Mouse (Mus musculus) forebrain, embryonic 15.5 days (tissue): ENCODE data around the gene Exoc6. TPM values are rescaled to one million over a fixed set of nuclear protein-coding genes. Genes with fewer than 3 reads are reported as not detected.

ENCODE experiments used
- ATAC-seq: fragments of 200-750 bp; cut with Nextera tagmentation; replicated peaks from 2 replicates; pipeline ENCODE4 v1.8.0; 2017; ENCODE audit warnings: mild to moderate bottlenecking, moderate TSS enrichment, moderate library complexity
- H3K27ac ChIP-seq: fragments of 300-500 bp; sonication (generic); replicated peaks from 2 replicates; pipeline ENCODE4 v1.5.1; 2015; ENCODE audit warnings: mild to moderate bottlenecking, inconsistent platforms
- H3K27me3 ChIP-seq: fragments of 300-500 bp; sonication (generic); 2 replicates; pipeline ENCODE4 v1.6.1; 2015; ENCODE audit warnings: inconsistent platforms
- H3K36me3 ChIP-seq: fragments of 300-500 bp; sonication (generic); 2 replicates; pipeline ENCODE4 v1.6.1; 2015; ENCODE audit warnings: mild to moderate bottlenecking, inconsistent platforms
- H3K4me1 ChIP-seq: fragments of 300-500 bp; sonication (generic); 2 replicates; pipeline ENCODE4 v1.6.1; 2015; ENCODE audit warnings: inconsistent platforms
- H3K4me2 ChIP-seq: fragments of 300-500 bp; sonication (generic); replicated peaks from 2 replicates; pipeline ENCODE4 v1.6.1; 2015; ENCODE audit warnings: mild to moderate bottlenecking, inconsistent platforms
- H3K4me3 ChIP-seq: fragments of 300-500 bp; sonication (generic); 2 replicates; pipeline ENCODE4 v1.5.1; 2015; ENCODE audit warnings: mild to moderate bottlenecking, inconsistent platforms
- H3K9ac ChIP-seq: fragments of 300-500 bp; sonication (generic); replicated peaks from 2 replicates; pipeline ENCODE4 v1.6.1; 2015; ENCODE audit warnings: mild to moderate bottlenecking, inconsistent platforms
- H3K9me3 ChIP-seq: fragments of 300-500 bp; sonication (generic); 2 replicates; pipeline ENCODE4 v1.6.1; 2016; ENCODE audit warnings: inconsistent platforms
- WGBS: fragments of 180-500 bp; shearing (Covaris S2); methylation state at CpG from one replicate; pipeline ENCODE4 v1.1.7; 2015; ENCODE audit warnings: mixed read lengths; 5-methylcytosine and 5-hydroxymethylcytosine counted together
- polyA plus RNA-seq: library from polyadenylated mRNA; unstranded; fragments of >200 nt; fragmentation: Nextera tagmentation; extraction: Ambion mirVana; gene quantifications from 2 replicates; pipeline ENCODE4 v1.2.1, GENCODE M21; 2015

The Exoc6 gene
- polyA plus RNA-seq, 1 experiment from 2014 or later, result 22.0 TPM

DNA sequence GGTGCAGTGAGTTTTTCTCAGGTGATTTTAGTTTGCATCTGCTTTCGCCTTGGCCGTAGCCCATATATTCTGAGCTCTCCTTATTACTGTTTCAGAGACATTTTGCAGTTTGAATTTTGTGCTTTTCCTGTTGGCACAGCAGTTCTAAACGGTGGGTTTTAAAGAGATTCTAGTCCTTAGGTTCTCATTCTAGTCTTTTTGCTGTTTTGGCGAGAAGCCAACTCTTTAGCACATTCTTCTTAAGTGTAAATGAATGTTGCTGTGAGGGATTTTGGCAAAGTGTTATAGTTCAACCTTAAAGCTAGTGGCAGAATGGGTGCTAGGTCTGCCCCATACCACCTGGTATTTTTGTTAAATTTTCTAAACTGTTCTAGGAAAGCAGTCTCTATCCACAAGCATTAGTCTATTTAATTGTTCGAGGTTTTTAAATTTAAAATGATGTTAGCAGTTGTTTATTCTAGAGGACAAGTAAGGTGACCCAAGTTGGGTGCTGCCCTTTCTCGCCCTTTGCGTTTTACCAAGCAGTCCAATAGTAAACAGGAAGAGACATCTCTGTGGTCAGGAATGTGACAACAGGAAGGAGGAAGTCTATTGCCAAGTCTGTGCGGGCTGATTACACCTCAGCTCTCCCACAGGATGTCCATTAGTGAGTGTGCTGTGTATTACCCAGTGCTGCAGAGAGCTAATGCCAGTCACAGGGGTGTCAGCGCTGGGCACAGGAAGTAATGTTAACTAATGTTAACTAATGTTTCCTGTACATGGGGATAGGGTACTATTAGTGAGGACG is 11.1 kb downstream of the Exoc6 start:
- H3K27me3 ChIP-seq, result no peaks in the 10 kb centered on the region
- WGBS, result 67% methylated on average over 10 of the region's 10 CpGs
- no peak overlapping the region for H3K9ac ChIP-seq
- no peaks in the 10 kb centered on the region for H3K9me3 ChIP-seq
- H3K27ac ChIP-seq, result no peak overlapping the region
- no peak overlapping the region for H3K4me2 ChIP-seq
- peaks cover 27% of the 10 kb centered on the region for H3K4me1 ChIP-seq
- H3K4me3 ChIP-seq, result no peak overlapping the region
- ATAC-seq, result no peak
- no peaks in the 10 kb centered on the region for H3K36me3 ChIP-seq

DNA sequence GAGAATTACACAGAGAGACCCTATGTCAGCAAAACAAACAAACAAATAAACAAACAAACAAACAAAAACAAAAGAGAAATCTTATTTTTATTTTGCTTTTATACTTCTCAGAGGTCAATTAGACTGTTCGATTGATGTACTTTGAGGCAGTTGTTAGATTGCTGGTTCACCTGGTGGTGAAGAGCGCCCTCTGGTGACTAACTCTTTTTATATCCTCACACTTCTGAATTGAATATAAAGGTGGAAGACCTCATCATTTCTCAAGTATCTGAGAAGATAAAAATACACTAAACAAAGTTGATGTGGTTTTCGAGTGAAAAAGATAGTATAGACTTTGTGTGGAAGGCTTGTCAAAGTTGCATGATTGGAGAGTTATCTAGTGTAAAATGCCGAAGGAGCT is 13.5 kb downstream of the Exoc6 start:
- no peak overlapping the region for H3K4me3 ChIP-seq
- no peaks in the 10 kb centered on the region for H3K9me3 ChIP-seq
- no peaks in the 10 kb centered on the region for H3K27me3 ChIP-seq
- H3K9ac ChIP-seq, result no peak overlapping the region
- peaks cover 27% of the 10 kb centered on the region for H3K4me1 ChIP-seq
- ATAC-seq, result no peak
- no peaks in the 10 kb centered on the region for H3K36me3 ChIP-seq
- WGBS, result 28% methylated on average over 4 of the region's 4 CpGs
- no peak overlapping the region for H3K27ac ChIP-seq
- H3K4me2 ChIP-seq, result no peak overlapping the region

DNA sequence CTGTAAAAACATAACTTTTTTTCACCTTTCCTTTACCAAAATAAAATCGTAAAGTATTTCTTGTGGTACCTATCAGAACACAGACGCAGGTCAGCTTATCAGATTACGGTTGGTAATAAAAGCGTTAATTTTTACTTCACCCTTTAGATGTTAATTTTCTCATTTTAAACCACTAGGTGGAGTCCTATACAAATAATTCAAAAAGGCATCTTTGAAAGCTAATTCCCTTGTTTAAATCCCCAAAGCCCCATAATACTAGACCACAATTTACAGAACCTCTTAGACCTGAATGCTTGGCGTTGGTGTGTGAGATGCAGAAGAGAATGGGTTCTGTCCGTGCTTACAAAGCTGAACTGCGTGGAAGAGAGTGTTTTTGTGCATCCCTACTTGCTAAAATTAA is 15.6 kb downstream of the Exoc6 start:
- H3K36me3 ChIP-seq, result no peaks in the 10 kb centered on the region
- H3K9ac ChIP-seq, result no peak overlapping the region
- no peak overlapping the region for H3K4me3 ChIP-seq
- H3K4me1 ChIP-seq, result peaks cover 22% of the 10 kb centered on the region
- WGBS, result 41% methylated on average over 7 of the region's 7 CpGs
- ATAC-seq, result no peak
- no peak overlapping the region for H3K4me2 ChIP-seq
- H3K27me3 ChIP-seq, result no peaks in the 10 kb centered on the region
- no peaks in the 10 kb centered on the region for H3K9me3 ChIP-seq
- no peak overlapping the region for H3K27ac ChIP-seq

DNA sequence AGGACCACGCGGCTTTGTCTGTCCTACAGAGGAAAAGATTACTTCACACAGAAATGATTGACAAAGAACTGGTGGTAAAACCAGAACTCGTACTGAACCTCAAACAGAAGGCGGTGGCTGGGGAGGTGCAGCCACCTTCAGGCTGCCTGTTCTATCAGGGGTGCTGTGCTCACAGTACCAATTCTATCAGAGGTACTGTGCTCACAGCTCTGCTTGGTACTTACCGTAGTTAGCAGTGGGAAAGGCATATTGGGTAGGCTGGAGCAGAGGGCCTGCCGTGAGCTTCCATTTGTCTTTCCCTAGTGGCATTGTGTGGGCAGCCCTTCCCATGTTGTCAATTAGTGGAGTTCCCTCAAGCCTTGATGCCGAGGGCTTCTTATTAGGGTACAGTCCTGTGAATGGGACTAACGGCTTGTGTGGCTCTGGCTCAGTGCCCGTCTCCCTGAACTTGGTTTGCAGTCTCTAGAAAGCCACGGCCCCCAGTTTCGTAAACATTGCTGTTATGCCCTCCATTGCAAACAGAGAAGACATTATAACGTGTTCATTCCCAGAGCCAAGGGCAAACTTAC is 19.1 kb downstream of the Exoc6 start:
- 38% methylated on average over 12 of the region's 12 CpGs for WGBS
- H3K4me3 ChIP-seq, result no peak overlapping the region
- no peak overlapping the region for H3K4me2 ChIP-seq
- no peaks in the 10 kb centered on the region for H3K9me3 ChIP-seq
- no peaks in the 10 kb centered on the region for H3K36me3 ChIP-seq
- ATAC-seq, result peak; percentile 68
- H3K27ac ChIP-seq, result no peak overlapping the region
- no peaks in the 10 kb centered on the region for H3K27me3 ChIP-seq
- no peak overlapping the region for H3K9ac ChIP-seq
- H3K4me1 ChIP-seq, result peaks cover 15% of the 10 kb centered on the region

DNA sequence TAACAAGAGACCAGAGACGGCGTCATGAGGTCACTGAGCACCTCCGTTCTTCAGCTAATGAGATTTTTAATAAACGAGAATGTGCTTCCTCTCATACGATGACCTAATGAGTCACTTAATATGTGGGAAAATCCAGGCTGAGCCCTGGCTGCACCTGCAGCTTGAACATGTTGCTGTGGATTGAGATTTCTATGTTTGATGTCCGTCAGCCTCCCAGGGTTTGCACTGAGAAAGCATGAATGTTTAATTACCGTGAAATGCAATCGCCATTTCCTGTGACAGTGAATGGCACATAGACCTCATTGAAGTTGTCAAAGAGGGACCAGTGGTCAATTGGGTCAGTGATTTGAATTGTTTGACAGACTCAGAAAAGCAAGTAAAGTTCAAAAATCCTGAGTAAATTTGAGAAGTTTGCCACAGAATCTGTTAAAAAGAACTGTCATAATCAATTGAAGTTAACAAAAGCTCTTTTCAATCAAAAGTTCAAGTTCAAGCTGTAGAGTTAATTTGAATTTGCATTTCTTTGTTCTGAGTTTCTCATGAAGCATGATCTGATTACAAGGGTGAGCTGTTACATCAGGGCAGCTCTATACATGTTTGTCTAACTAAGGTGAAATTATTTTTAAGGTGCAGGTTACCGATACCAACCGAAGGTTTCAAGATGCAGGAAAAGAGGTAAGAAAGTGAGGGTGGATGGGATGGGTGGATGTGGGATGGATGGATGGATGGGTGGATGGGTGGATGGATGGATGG is 20.9 kb downstream of the Exoc6 start:
- Histone ChIP-seq H3K4me3 (no peak overlapping the region), H3K9me3 (no peaks in the 10 kb centered on the region), H3K36me3 (no peaks in the 10 kb centered on the region), H3K9ac (no peak overlapping the region), H3K27ac (no peak overlapping the region), H3K27me3 (no peaks in the 10 kb centered on the region), H3K4me2 (no peak overlapping the region), H3K4me1 (peaks cover 12% of the 10 kb centered on the region)
- no peak; the same call in 1 of the 2 replicates for ATAC-seq
- 20% methylated on average over 10 of the region's 10 CpGs for WGBS

DNA sequence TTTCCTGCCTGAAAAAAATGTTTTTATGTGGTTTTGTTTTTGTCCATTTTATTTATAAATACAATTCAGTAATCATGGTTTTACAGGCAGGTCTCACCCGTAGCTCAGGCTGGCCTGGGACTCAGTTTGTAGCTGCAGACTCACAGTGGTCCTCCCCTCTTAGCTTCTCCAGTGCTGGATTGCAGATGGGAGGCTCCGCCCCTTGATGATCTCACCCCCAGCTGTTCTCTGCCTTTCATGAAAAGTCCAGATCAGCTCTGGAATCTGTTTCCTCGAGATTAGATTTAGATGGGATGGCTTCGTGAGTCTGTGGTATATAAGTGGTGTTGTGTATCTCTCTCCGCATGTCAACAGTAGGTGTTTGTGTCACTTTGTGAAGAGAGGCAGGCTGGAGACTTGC is 24.6 kb downstream of the Exoc6 start:
- H3K27ac ChIP-seq, result no peak overlapping the region
- no peak overlapping the region for H3K9ac ChIP-seq
- H3K27me3 ChIP-seq, result no peaks in the 10 kb centered on the region
- no peaks in the 10 kb centered on the region for H3K9me3 ChIP-seq
- no peak overlapping the region for H3K4me3 ChIP-seq
- no peaks in the 10 kb centered on the region for H3K36me3 ChIP-seq
- ATAC-seq, result no peak
- H3K4me2 ChIP-seq, result no peak overlapping the region
- H3K4me1 ChIP-seq, result peaks cover 7% of the 10 kb centered on the region; the same call in 1 of the 2 replicates
- WGBS, result 62% methylated on average over 5 of the region's 5 CpGs

DNA sequence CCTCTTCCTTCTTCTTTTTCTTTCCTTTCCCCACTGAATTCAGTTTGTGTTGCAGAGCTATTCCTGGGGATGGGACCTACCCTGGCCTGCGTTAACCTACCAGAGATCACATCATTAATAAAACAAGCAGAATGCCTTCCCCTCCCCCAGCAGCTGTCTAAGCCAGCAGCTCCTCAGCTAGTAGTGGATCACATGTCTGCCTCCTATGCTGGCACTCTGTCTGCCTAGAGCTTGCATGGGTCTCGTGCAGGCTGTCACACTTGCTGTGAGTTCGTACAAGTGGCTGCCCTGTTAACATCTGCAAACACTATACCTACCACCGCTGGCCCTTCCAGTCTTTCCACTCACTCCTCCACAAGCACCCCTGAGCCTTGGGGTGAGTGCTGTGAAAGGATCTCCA is 29.4 kb downstream of the Exoc6 start:
- 64% methylated on average over 4 of the region's 4 CpGs for WGBS
- Histone ChIP-seq H3K27ac (no peak overlapping the region), H3K4me1 (0 out of 2 replicates have a peak, but pooled peaks cover 3% of the 10 kb centered on the region)

DNA sequence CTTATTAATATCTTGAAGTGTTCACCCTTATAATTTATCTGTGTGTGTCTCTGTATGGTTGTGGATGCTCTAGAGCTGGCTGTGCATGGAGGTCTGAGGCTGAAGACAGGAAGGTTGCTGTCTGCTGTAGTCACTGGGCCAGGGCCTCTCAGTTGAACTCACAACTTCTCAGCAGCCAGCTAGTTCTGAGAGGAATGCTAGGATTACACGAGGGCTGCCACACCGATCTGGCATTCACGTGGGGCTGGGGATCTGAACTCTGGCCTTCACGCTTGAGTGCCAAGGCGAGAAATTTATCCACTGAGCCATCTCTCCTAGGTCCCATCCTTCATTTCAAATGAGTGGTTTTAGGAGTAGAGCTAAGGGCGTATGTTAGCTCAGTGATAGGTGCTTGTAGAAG is 30.2 kb downstream of the Exoc6 start:
- Histone ChIP-seq H3K4me1 (0 out of 2 replicates have a peak, but pooled peaks cover 3% of the 10 kb centered on the region), H3K9ac (no peak overlapping the region), H3K36me3 (no peaks in the 10 kb centered on the region), H3K4me3 (no peak overlapping the region), H3K27me3 (no peaks in the 10 kb centered on the region), H3K27ac (no peak overlapping the region), H3K9me3 (no peaks in the 10 kb centered on the region), H3K4me2 (no peak overlapping the region)
- no peak for ATAC-seq
- WGBS, result 78% methylated on average over 6 of the region's 6 CpGs

More for the DNA sequence above, 29.4 kb downstream of the Exoc6 start:
- Histone ChIP-seq H3K9me3 (no peaks in the 10 kb centered on the region), H3K4me3 (no peak overlapping the region), H3K4me2 (no peak overlapping the region), H3K27me3 (no peaks in the 10 kb centered on the region), H3K36me3 (no peaks in the 10 kb centered on the region), H3K9ac (no peak overlapping the region)
- peak; percentile 70; the same call in 1 of the 2 replicates for ATAC-seq

DNA sequence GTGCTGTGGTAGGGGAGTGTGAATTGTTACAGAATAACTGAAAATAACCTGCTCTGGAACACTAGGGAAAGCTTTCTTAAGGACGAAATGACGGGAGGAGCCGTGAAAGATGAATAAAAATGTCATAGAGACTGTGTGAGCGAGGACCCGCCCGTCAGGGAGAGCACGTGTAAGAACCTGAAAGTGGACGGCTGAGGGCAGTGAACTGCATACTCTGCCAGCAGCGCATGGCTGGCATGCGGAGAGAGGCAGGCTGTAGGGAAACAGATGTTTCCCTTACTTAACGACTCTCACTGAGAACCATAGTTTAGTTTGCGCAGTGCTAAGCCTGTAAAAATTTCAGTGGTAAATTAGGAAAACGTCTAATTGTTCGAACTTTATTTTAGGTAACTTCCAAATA is 35.0 kb downstream of the Exoc6 start:
- H3K9ac ChIP-seq, result no peak overlapping the region
- H3K4me3 ChIP-seq, result no peak overlapping the region
- H3K4me1 ChIP-seq, result no peaks in the 10 kb centered on the region
- WGBS, result 51% methylated on average over 14 of the region's 14 CpGs
- no peak for ATAC-seq
- 0 out of 2 replicates have a peak, but pooled peaks cover 4% of the 10 kb centered on the region for H3K36me3 ChIP-seq
- H3K4me2 ChIP-seq, result no peak overlapping the region
- no peaks in the 10 kb centered on the region for H3K27me3 ChIP-seq
- H3K9me3 ChIP-seq, result no peaks in the 10 kb centered on the region
- no peak overlapping the region for H3K27ac ChIP-seq

DNA sequence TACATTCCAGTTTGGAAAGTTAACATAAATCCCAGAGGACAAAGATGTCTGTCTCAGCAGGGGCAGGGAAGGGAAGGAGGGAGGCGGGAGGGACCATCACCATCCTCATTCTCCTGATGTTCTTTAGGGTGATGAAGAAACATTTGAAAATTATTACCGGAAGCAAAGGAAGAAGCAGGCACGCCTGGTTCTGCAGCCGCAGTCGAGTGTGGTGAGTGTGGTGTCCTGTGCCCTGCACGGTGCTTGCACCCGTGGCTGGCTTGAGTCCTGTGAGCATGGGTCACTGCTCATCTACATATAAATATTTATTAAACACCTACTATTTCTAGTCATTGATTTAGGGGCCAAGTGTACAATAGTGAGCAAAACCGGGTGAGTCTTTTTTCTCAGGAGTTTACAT is 35.5 kb downstream of the Exoc6 start:
- H3K27ac ChIP-seq, result no peak overlapping the region
- no peaks in the 10 kb centered on the region for H3K4me1 ChIP-seq
- 0 out of 2 replicates have a peak, but pooled peaks cover 4% of the 10 kb centered on the region for H3K36me3 ChIP-seq
- no peaks in the 10 kb centered on the region for H3K9me3 ChIP-seq
- 76% methylated on average over 8 of the region's 8 CpGs for WGBS
- H3K4me2 ChIP-seq, result no peak overlapping the region
- no peaks in the 10 kb centered on the region for H3K27me3 ChIP-seq
- no peak for ATAC-seq
- H3K9ac ChIP-seq, result no peak overlapping the region
- no peak overlapping the region for H3K4me3 ChIP-seq

DNA sequence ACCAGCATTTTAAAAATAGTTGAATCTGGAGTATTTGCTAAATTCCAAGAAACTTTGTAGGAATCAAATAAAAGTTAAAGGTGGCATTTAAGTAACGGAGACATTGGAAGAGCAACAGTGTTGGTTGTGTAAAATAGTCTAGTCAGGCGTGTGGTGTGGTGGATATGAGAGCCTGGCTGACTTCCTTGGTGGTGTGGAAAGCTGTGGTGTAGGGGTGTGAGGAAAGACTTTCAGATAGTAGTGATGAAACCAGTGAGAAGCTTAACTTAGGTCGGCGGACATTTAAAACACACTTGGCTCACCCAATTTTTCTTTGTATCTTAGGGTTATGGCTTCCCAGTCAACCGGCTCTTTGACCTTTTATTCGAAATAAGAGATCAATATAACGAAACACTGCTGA is 40.3 kb downstream of the Exoc6 start:
- peaks cover 10% of the 10 kb centered on the region; the same call in 1 of the 2 replicates for H3K36me3 ChIP-seq
- 95% methylated on average over 7 of the region's 7 CpGs for WGBS
- H3K4me1 ChIP-seq, result no peaks in the 10 kb centered on the region
- no peaks in the 10 kb centered on the region for H3K9me3 ChIP-seq
- no peaks in the 10 kb centered on the region for H3K27me3 ChIP-seq
- H3K4me2 ChIP-seq, result no peak overlapping the region
- H3K27ac ChIP-seq, result no peak overlapping the region
- ATAC-seq, result no peak
- H3K9ac ChIP-seq, result no peak overlapping the region
- no peak overlapping the region for H3K4me3 ChIP-seq
